Mouse (Mus musculus) mouse embryonic stem cell (cell line): ENCODE measurements around the gene Plekhh3.

Experiments
- in situ Hi-C, 2 experiments: fragments of 300-500 bp; cut with MboI; formaldehyde crosslinking; loops; 1 replicate in 1 of 2; 3 replicates in 1 of 2; pipeline ENCODE4 v1.14.3; 2019 to 2020; ENCODE audit warnings: low sequenced_read_pairs in 2 of 2, low pct_unique_long_range_greater_than_20kb in 1 of 2, mixed read lengths in 1 of 2; ENCODE audit not compliant: unreplicated experiment in 1 of 2

Gene Plekhh3

DNA sequence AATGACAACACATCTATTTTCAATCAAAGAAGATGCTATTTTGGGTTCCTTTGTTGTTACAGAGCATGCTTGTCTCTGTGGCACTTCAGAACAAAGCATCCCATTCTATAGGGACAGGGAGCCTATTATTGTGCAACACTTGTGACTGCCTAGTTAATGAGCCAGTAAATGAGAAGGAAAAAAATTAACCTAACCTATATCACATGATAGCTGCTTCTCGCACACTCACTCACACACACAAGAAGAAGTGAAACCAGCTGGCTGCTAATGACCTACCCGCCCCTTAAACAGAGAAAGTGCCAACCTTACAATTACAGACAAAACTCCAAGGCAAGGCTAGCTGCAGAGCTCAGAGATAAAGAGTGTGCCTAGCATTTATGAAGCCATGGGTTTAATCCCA is 55.6 kb downstream of the Plekhh3 start:
- in situ Hi-C loops = no loop called here
